Mouse (Mus musculus) ES-E14 (cell line): ENCODE data around the gene Cbfa2t3. TPM values are rescaled to one million over a fixed set of nuclear protein-coding genes. Genes with fewer than 3 reads are reported as not detected.

Source experiments
- DNase-seq: peaks from one replicate; pipeline ENCODE4 v3.0.0-alpha.2; 2013; ENCODE audit warnings: low read depth, low spot score
- H3K27ac ChIP-seq: 2 replicates; pipeline ENCODE4 v1.5.1; 2012; ENCODE audit warnings: low read depth, mild to moderate bottlenecking, low read length, moderate library complexity, mixed read lengths; ENCODE audit not compliant: poor library complexity, insufficient read depth, severe bottlenecking
- H3K36me3 ChIP-seq: 2 replicates; pipeline ENCODE4 v1.6.1; 2012; ENCODE audit warnings: mild to moderate bottlenecking, low read length, moderate library complexity, mixed read lengths; ENCODE audit not compliant: control insufficient read depth, poor library complexity, insufficient read depth, severe bottlenecking
- H3K4me1 ChIP-seq, 2 experiments: fragments of 150-350 bp in 1 of 2; sonication (generic) in 1 of 2; 2 replicates each; pipeline ENCODE4 v1.6.1; 2012; ENCODE audit warnings: low read length in 2 of 2, mild to moderate bottlenecking in 1 of 2, mixed read lengths in 1 of 2; ENCODE audit not compliant: control insufficient read depth in 2 of 2, insufficient read depth in 2 of 2, poor library complexity in 1 of 2
- H3K4me3 ChIP-seq, 2 experiments: fragments of 150-350 bp in 1 of 2; sonication (generic) in 1 of 2; 2 replicates each; pipeline ENCODE4 v1.5.1; 2012; ENCODE audit warnings: low read length in 2 of 2, low read depth in 1 of 2, mild to moderate bottlenecking in 1 of 2, mixed read lengths in 1 of 2; ENCODE audit not compliant: insufficient read depth in 1 of 2, poor library complexity in 1 of 2, severe bottlenecking in 1 of 2
- H3K9ac ChIP-seq: 2 replicates; pipeline ENCODE4 v1.6.1; 2012; ENCODE audit warnings: low read depth, mild to moderate bottlenecking, low read length, mixed read lengths; ENCODE audit not compliant: poor library complexity, insufficient read depth, severe bottlenecking
- H3K9me3 ChIP-seq: fragments of 150-350 bp; sonication (generic); 2 replicates; pipeline ENCODE4 v1.6.1; 2012; ENCODE audit warnings: low read depth, mild to moderate bottlenecking, low read length; ENCODE audit not compliant: control insufficient read depth, insufficient read depth
- CHD2 ChIP-seq: IDR thresholded peaks from 2 replicates; pipeline ENCODE4 v1.6.1; 2014; ENCODE audit warnings: mild to moderate bottlenecking, low read depth, low read length, inconsistent platforms
- HCFC1 ChIP-seq: IDR thresholded peaks from 2 replicates; pipeline ENCODE4 v1.6.1; 2012; ENCODE audit warnings: low read length, inconsistent platforms, borderline replicate concordance; ENCODE audit not compliant: insufficient read depth
- MAFK ChIP-seq: IDR thresholded peaks from 2 replicates; pipeline ENCODE4 v1.6.1; 2014; ENCODE audit warnings: mild to moderate bottlenecking, low read depth, low read length, inconsistent platforms; ENCODE audit not compliant: insufficient read depth
- ZC3H11A ChIP-seq: IDR thresholded peaks from 2 replicates; pipeline ENCODE4 v1.6.1; 2012; ENCODE audit warnings: low read depth, mild to moderate bottlenecking, inconsistent platforms, low read length, borderline replicate concordance
- ZNF384 ChIP-seq: IDR thresholded peaks from 2 replicates; pipeline ENCODE4 v1.6.1; 2012; ENCODE audit warnings: low read depth, low read length, inconsistent platforms
- in situ Hi-C, 2 experiments: fragments of 600-800 bp; cut with MboI; formaldehyde crosslinking; loops; one replicate each; pipeline ENCODE4 v1.15.1; 2025; ENCODE audit warnings: low sequenced_read_pairs in 2 of 2, inconsistent platforms in 1 of 2; ENCODE audit not compliant: unreplicated experiment in 2 of 2
- total RNA-seq: library from RNA; depleted of rRNA; stranded (reverse); fragments of 300-350 nt; gene quantifications from 2 replicates; pipeline ENCODE4 v1.2.3, GENCODE M21; 2012

The Cbfa2t3 gene
- total RNA-seq, 1 experiment: 0.36 TPM

GRCm38 (mm10) chr8:122626896-122627295 is 72.0 kb downstream of the Cbfa2t3 start:
- Histone ChIP-seq H3K4me3 (no peak overlapping the region), H3K36me3 (no peaks in the 10 kb centered on the region), H3K4me1 (peaks cover 0 to 4% of the 10 kb centered on the region in 2 experiments; a peak in 1 of 4 replicates), H3K27ac (no peak overlapping the region), H3K9me3 (no peaks in the 10 kb centered on the region), H3K9ac (no peak overlapping the region)
- in situ Hi-C loops: no loop called here
- no peak for TF ChIP-seq HCFC1
- TF ChIP-seq ZNF384: no peak
- no peak for TF ChIP-seq CHD2
- TF ChIP-seq MAFK: no peak
- no peak for TF ChIP-seq ZC3H11A
- DNase-seq: no peak

- H3K36me3 ChIP-seq: no peaks in the 10 kb centered on the region
- peaks cover 0 to 4% of the 10 kb centered on the region in 2 experiments; a peak in 1 of 4 replicates for H3K4me1 ChIP-seq
- H3K27ac ChIP-seq: no peak overlapping the region
- H3K9me3 ChIP-seq: no peaks in the 10 kb centered on the region
- TF ChIP-seq CHD2 (no peak), HCFC1 (no peak), ZNF384 (no peak), MAFK (no peak), ZC3H11A (no peak)
- no peak overlapping the region for H3K9ac ChIP-seq
- no peak overlapping the region for H3K4me3 ChIP-seq
- in situ Hi-C loops: no loop called here
- no peak for DNase-seq
Measured at GRCm38 (mm10) chr8:122625811-122626210, 73.1 kb downstream of the Cbfa2t3 start.

GRCm38 (mm10) chr8:122624653-122625052 is 74.3 kb downstream of the Cbfa2t3 start:
- TF ChIP-seq ZNF384 (no peak), MAFK (no peak), HCFC1 (no peak), ZC3H11A (no peak), CHD2 (no peak)
- no peak for DNase-seq
- in situ Hi-C loops: no loop called here
- H3K27ac ChIP-seq: no peak overlapping the region
- no peak overlapping the region for H3K9ac ChIP-seq
- no peak overlapping the region for H3K4me3 ChIP-seq
- H3K9me3 ChIP-seq: no peaks in the 10 kb centered on the region
- peaks cover 0 to 2% of the 10 kb centered on the region in 2 experiments; a peak in 1 of 4 replicates for H3K4me1 ChIP-seq
- no peaks in the 10 kb centered on the region for H3K36me3 ChIP-seq

GRCm38 (mm10) chr8:122623844-122624642 is 74.9 kb downstream of the Cbfa2t3 start:
- H3K4me1 ChIP-seq: no peaks in the 10 kb centered on the region
- no peak for DNase-seq
- H3K4me3 ChIP-seq: no peak overlapping the region
- no peak for TF ChIP-seq MAFK
- no peak for TF ChIP-seq CHD2
- TF ChIP-seq ZNF384: no peak
- no peak for TF ChIP-seq HCFC1
- TF ChIP-seq ZC3H11A: no peak
- H3K9me3 ChIP-seq: no peaks in the 10 kb centered on the region
- H3K9ac ChIP-seq: no peak overlapping the region
- H3K27ac ChIP-seq: no peak overlapping the region
- no peaks in the 10 kb centered on the region for H3K36me3 ChIP-seq
- in situ Hi-C loops: no loop called here
